Mouse (Mus musculus): ENCODE data around the gene Plscr3.

Plscr3 gene

DNA sequence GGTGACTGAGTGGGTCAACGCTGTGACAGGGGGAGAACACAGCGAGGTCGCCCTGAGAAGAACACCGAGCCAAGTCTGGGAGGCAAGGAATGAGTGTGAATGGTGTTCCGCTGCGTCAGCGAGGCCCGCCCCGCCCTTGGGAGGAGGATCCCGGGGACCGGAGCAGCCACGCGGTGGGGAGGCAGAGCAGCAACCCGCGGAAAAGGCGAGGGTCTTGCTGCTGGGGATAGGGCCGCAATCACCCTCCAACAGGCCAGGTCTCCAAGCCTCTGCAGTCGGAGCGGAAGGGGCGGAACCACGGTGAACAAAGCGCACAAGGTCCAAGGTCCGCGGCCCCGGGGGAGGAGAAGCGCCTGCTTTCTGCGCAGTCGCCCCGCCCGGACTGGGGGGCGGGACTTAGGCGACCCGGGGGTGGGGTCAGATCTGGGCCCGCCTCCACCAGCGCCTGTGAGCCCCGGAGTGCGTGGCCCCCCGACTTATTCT is at the start of gene Plscr3:
Gene Plscr3 (plus strand): TSS at position 179 of the 483 bp plus-strand sequence.
- in situ Hi-C loops (cut with MboI): no loop called here

DNA sequence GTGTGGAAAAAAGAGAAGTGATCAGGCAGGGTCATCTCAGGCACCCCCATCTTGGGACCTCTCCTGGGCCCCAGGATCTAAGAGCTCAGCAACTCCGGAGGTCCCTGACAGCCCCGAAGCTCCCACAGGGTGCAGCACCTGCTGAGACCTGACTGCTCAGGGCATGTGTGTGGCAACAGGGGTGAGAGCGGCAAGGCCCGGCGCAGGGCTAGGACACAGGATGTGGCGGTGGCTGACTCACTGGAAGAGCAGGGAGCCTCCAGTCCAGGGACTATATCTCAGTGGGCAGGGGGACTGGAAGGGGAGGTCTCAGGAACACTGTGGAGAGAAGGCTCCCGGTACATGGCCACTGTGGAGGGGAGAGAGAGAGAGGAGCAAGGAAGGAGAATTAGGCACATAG is 48.3 kb upstream of the Plscr3 start:
- in situ Hi-C loops (cut with MboI): loop anchor here (5.0 kb wide), 1 partner anchor 41 kb away; the partner anchor contains the start of gene Polr2a

GRCm38 (mm10) chr11:69799394-69800137 is 46.6 kb upstream of the Plscr3 start:
- in situ Hi-C loops (cut with MboI): loop anchor here (5.0 kb wide), 1 partner anchor 42 kb away; the partner anchor contains the start of gene Polr2a

DNA sequence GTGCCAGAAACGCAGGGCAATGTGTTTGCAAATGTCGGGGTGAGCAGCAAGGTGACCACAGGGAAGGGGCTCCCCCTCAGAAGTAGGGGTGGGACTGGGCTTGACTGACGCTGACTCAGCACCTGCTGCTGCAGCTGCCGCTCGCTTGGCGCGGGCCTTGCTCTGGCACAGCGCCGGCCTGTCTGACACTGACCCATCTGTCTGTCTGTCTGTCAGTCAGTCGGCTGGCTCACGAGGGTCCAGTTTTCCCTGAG is 46.1 kb upstream of the Plscr3 start:
- in situ Hi-C loops (cut with MboI): no loop called here

GRCm38 (mm10) chr11:69800392-69801197 is 45.6 kb upstream of the Plscr3 start:
- in situ Hi-C loops (cut with MboI): no loop called here

DNA sequence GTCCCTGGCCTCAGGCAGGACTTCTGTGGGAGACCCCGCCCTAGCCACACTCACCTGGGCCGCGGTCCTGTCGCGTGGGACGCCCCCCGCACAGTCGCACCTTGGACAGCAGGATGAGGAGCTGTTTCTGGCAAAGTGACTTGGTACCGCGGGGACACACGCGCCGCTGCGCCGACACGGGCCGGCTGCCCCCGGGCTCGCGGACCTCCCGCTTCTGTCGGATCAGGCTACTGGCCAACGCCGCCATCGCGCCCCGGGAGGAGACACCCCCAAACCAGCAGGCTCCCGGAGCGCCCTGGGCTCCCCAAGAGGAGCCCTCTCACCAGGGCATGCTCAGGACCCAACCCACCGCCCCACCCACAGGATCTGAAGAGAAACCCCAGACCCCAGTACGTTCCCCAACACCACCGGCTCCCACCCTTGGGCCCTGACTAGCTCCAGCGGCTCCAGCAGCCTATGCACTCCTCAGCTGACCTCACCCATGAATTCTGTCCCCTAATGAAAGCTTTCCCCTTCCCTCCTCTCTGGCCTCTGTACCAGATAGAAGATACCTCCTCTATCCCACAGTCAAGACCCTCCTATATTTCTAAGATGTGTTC is 44.7 kb upstream of the Plscr3 start, which contains the start of gene Fgf11:
Gene Fgf11 (minus strand): TSS at position 479 of the 599 bp plus-strand sequence.
- in situ Hi-C loops (cut with MboI): no loop called here

GRCm38 (mm10) chr11:69802648-69803105 is 43.5 kb upstream of the Plscr3 start:
- in situ Hi-C loops (cut with MboI): no loop called here

- in situ Hi-C loops (cut with MboI): no loop called here
Measured at GRCm38 (mm10) chr11:69803328-69803727, 42.8 kb upstream of the Plscr3 start.

- in situ Hi-C loops (cut with MboI): no loop called here
Measured at GRCm38 (mm10) chr11:69803786-69804651, 42.2 kb upstream of the Plscr3 start.

- in situ Hi-C loops (cut with MboI): no loop called here
Measured at GRCm38 (mm10) chr11:69804652-69804940, 41.6 kb upstream of the Plscr3 start.

GRCm38 (mm10) chr11:69804972-69805909 is 40.9 kb upstream of the Plscr3 start, which contains the start of gene Tmem102:
Gene Tmem102, minus strand, starts transcription at chr11:69805624.
- in situ Hi-C loops (cut with MboI): no loop called here

GRCm38 (mm10) chr11:69806378-69806777 is 39.8 kb upstream of the Plscr3 start:
- in situ Hi-C loops (cut with MboI): no loop called here

GRCm38 (mm10) chr11:69807641-69808040 is 38.5 kb upstream of the Plscr3 start:
- in situ Hi-C loops (cut with MboI): no loop called here

DNA sequence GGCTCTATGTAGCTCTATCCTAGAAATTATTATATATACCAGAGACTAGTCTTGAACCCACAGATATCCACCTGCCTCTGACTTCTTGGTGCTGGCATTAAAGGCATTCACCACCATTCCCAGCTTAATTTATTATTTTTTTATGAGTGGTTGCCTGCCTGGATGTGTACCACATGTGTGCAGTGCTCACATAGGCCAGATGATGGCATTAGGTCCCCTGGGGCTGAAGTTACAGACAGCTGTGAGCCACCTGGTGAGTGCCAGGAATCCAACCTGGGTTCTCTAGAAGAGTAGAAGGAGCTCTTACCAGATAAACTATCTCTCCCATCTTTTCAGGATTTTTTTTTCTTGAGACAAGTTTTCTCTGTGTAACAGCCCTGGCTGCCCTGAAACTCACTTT is 35.9 kb upstream of the Plscr3 start:
- in situ Hi-C loops (cut with MboI): no loop called here

DNA sequence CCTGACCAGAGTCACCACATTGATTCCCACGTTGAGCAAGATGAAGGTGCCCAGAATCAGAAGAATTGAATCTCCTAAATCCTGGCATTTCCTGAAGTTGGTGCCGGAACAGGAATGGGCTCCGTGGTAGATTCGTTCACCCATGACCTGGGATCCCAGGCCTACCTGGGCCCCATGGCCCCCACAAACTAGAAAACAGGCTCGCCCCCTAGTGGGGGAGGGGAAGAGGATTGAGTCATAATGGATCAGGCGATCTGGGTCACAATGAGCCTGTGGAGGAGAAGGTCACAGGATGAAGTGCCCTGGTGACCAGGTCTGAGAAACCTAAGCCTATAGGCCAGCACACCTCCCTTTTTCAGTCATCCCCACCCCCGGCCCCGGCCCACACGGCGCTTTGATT is 31.0 kb upstream of the Plscr3 start, which contains the start of gene Gm39566:
Gene Gm39566 (minus strand): TSS at position 144 of the 400 bp plus-strand sequence.
- in situ Hi-C loops (cut with MboI): no loop called here

DNA sequence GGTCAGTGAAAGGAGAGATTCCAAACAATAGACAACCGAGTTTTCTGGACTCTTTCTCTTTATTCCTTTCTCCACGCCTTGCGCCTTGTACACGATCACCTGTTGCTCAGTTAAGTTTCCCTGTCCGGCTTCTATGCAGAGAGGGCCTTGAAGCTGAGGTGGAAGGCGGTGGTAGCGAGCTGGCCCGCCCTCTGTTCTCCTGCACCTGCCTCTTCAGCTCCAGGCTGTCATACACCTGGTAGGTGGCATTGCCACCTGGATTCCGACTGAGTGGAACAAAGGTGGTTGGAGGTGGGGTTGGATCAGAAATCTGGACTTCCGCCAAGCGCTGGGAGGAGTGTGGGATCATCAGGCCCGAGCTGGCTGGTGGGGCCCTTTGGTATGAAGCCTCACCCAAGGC is 29.7 kb upstream of the Plscr3 start:
- in situ Hi-C loops (cut with MboI): no loop called here

- in situ Hi-C loops (cut with MboI): no loop called here
Measured at GRCm38 (mm10) chr11:69818365-69818764, 27.8 kb upstream of the Plscr3 start, which contains the start of gene Spem2. Gene Spem2, minus strand, starts transcription at chr11:69818465.

DNA sequence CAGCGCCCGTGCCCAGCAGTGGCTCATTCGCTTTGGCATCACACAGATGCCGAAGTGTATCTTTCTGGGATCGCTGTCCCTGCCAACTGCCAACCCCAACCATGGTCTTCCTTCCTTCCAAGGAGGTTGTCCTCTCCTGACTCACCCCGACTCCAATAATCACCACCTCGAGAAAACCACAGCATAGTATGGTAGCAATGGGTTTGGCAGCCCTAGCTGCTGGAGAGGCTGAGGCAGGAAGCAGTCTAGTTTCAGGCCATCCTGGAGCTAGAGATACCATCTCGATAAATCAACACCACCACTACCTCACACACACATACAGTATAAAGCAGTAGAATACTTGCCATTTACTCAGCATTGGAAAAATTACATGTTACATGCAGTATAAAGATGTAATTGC is 27.3 kb upstream of the Plscr3 start:
- in situ Hi-C loops (cut with MboI): no loop called here

DNA sequence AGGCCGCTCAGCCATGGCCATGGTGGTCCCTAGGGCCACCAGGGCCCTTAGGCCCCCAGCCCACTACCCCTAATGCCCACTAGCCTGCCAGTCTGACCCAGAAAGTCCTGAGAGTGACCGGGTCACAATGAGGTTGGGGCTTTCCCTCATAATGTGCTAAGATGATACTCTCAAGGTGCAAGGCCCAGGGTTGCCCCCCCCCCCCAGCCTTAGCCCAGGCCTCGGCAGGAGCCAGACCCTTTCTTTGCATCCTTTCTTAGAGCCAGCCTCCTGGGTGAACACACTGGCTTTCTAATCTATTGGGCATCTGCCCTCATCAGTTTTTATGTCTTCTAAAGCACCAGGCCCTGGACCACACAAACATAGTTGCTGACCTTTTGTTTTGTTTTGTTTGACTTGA is 24.1 kb upstream of the Plscr3 start, which contains the start of gene Spem1:
Gene Spem1 (minus strand): TSS at position 101 of the 400 bp plus-strand sequence.
- in situ Hi-C loops (cut with MboI): no loop called here

- in situ Hi-C loops (cut with MboI): no loop called here
Measured at GRCm38 (mm10) chr11:69823456-69823855, 22.7 kb upstream of the Plscr3 start.

All from mature B cell (primary cell).